Mouse (Mus musculus) layer of hippocampus, adult 8-10 months (tissue): ENCODE measurements around the gene Nrbp1. TPM values are rescaled to one million over a fixed set of nuclear protein-coding genes. Genes with fewer than 3 reads are reported as not detected.
A peak's percentile ranks its signal among the peaks of the same experiment; 100 is the strongest.
"Not testable (repeated sequence)": the region's sequence is repeated elsewhere in the genome, so short reads cannot be mapped to it uniquely, and the experiment has no call there.

Experiments used
- DNase-seq, 2 experiments: peaks; one replicate each; pipeline ENCODE4 v3.0.0; 2022; ENCODE audit warnings: low spot score in 2 of 2
- total RNA-seq, 4 experiments: library from RNA; stranded (reverse); gene quantifications; 2 replicates each; pipeline ENCODE4 v1.2.4; 2022

Nrbp1 gene
- total RNA-seq, 4 experiments from 2014 or later = 88.0 to 94.1 (median 90.9) TPM

DNA sequence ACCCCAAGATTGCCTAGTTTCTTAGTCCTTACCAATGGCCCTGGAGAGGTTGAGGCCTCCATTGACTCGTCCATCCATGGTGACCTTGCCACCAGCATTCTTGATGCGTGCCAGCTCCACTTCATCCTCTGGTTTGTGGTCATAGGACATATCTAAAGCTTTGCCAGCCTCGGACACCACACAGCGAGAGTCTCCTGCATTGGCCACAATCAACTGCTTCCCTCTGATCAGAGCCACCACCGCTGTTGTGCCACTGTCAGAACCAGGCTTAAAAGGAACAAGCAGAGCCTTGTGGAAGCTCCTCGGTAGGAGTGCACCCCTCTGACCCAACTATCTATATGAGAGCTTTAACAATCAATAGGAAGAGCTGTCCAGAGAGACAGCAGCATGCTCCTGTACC lies 36.2 kb upstream of the Nrbp1 start:
- no peak for DNase-seq

DNA sequence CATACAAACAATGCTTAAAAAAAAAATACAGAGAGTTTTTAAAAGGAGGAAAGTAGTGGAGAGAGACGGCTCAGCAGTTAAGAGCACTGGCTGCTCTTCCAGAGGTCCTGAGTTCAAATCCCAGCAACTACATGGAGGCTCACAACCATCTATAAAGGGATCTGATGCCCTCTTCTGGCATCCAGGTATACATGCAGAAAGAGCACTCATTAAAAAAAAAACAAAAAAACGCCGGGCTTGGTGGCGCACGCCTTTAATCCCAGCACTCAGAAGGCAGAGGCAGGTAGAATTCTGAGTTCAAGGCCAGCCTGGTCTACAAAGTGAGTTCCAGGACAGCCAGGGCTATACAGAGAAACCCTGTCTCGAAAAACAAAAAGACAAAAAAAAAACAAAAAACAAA lies 24.1 kb upstream of the Nrbp1 start:
- not testable (repeated sequence) for DNase-seq

DNA sequence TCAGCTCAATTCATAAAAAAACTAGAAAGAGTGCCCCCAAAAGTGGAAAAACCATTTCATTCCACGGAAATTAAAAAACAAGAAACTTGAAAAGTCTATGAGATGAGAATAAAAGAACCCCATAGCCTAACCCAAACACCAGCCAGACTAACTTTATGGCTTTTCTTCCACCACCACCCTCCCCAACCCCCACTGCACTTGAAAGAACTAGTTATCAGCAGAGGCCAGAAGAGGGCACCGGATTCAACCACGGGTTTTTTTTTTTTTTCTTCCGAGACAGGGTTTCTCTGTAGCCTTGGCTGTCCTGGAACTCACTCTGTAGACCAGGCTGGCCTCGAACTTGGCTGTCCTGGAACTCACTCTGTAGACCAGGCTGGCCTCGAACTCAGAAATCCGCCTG lies 22.4 kb upstream of the Nrbp1 start:
- DNase-seq = no peak

DNA sequence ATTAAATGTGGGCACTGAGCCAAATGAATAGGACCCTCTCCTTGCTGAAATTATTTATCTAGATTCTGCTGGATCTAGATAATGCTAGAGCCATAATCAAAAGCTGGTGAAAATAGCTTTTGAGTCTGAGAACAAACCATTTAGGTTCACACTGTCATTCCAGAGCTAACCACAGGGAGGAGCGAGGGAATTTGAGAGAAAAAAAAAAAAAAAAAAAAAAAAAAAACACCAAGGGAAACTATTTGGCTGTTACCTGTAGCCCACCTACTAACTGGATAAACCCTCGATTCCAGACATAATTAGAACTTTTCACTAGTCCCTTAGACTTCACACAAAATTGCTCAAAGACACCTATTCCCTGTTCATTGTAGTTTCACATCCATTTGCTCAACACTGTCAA lies 21.6 kb upstream of the Nrbp1 start:
- DNase-seq = no peak

DNA sequence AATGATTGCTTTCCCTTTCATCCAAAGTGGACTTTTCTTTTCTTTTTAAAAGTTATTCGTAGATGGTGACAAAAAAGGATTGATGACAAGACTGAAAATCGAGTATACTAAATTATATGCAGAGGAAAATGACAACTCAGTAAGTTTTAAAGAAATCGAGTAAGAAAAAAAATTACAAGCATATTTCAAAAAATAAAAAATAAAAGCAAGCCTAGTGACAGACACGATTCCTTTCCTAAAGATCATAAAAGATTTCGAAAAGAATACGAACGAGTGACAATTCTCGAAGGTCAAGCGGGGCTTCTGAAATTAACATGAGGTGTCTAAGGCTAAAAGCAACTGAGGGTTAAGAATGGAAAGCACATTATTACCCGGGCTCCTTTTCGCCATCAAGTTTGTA lies 21.2 kb upstream of the Nrbp1 start:
- no peak for DNase-seq

DNA sequence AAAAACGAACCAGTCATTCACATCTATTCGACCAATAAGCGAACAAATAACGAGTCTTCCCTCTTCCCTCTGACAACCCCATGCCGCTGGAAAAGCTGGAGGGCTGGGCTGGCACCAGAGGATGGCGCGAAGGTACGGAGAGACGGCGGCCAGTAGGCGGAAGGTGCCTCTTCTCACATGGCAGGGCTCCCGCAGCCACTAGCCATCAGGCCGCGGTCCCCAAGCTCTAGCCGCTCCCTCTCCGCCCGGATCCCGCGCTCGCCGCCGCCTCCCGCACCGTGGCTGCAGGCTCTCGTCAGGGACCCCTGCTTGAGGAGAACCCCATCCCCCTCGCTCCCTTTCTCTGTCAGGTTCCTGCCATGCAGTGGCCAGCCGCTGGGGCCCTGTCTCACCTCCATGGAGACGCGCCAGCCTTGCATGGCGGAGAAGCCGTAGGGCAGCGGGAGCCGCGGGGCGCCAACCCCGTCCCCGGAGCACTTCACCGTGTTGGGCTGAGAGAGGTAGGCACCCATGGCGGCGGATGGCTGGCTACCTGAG lies 20.7 kb upstream of the Nrbp1 start:
- peak in 1 of 2 experiments; percentile 38 for DNase-seq

DNA sequence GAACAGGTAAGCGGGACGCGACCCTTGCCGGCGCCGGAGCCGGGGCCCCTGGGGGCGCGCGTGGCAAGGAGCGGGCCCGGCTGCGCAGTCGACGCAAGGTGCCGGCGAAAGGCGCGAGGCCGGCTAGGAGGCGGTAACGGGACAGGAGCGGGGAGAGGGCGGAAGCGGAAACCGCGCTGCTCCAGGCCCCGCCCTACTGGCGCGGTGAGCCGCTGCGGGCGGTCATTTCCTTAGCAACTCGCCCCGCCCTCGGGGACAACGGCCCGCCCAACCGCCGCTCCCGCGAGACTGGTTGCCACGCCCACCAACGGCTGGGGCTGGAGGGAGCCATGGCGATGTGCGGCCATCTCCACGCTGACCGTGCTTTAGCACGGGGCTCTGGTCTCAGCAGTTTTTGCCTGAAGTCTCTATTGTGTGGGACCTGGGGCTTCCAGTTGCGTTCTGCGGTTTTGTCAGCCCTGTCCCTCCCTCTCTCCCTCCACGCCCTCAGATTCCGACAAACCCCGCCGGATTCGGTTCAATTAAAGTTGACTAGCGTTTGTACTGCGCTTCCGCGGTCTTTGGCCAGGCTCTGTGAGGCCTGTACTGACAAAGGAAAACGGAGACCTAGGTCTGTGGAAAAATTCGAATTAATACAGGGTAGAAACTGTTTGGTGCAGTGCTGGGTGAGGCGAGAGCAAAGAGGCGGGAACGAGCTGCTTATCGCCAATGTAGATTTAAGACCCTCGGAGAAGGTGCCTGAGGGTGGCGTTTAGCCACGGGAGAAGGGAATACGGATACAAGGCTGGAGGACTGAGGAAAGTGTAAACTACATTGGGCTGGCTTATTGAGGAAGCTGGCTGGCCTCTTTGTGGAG lies 20.0 kb upstream of the Nrbp1 start, which contains the start of gene Ppm1g:
TSS of gene Ppm1g (minus strand) at position 240 of the 856 bp plus-strand sequence.
- peak; percentile 91 to 95 for DNase-seq

DNA sequence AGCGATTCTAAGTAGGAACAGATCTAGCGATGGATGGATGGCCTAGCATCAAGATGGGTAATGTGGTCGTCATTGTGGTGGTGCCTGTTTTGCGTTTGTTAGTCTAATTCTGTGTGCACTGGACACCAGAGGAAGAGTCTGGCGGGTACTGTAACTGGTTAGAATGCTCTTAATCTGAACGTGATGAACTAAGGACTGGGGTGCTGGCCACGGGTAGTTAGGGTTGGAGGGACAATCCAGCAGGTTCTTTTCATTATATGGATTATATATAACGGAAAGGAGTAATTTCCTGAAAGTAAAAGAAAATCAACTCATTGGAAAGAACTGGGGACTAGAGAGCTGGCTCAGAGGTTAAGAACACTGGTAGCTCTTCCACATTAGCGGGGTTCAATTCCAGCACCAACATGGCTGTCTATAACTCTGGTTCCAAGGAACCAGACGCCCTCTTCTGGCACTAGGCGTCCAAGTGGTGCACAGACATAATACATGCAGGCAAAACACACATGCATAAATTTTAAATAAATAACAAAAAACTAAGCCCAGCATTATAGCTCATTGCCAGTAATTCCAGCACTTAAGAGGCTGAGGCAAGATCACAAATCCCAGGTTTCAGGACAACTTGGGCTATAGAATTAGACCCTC lies 19.2 kb upstream of the Nrbp1 start:
- DNase-seq = peak in 1 of 2 experiments; percentile 26

DNA sequence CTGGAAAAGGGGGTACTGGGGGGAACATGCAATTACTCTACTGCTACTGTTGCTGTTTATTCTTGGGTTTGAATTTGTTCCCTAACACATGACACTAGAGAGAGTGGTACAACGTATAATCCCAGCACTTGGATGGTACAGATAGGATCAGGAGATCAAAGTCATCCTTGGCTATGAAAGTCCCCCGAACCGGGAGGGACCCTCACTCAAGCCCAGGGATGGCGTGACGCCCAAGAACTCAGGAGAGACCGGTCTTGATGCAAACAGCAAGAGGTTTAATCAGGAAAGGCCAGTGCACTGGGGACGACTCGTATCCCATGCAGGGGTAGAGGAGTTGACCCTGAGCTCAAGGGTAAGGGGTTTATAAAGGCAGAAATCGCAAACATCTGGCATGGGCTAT lies 18.0 kb upstream of the Nrbp1 start:
- no peak for DNase-seq

DNA sequence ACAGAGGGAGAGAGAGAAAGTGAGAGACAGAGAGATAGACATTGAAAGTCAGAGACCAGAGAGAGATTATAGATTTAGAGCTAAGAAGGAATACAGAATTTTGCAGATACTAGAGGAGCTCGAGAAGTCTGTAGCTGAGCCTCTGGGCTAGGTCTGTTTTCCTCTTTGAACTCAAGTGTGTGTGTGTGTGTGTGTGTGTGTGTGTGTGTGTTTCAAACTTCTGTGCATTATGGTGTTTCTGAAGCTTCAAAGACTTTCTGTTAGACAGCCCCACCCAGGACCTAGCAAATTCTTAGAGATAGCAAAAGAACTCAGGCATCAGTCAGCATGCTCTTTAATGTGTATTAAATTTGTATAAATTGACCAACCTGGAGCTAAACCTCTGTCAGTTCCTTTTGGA lies 14.0 kb upstream of the Nrbp1 start:
- no peak for DNase-seq

DNA sequence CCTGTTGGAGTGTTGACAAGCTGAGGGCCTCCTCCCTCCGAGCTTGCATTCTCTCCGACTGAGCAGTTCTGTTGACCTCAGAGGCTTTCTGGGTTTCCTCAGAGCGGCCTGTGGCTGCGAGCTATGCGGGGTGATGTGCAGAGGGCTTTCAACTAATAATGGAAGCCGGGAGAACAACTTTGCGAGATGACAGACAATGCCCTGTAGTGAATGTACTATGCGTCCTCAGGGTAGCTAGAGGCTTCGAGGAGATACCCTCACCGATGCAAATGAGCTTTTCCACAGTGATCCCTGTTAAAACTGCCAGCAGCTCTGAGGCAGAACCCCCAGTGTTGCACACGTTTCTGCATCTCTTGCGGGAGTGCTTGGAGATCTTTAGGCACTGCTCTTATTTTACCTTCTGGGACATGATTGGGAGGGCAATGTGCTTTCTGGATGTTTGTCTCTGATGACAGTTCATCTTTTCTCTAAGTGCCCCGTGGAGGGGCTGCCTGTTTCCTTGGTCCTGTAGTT lies 914 bp downstream of the Nrbp1 start:
- no peak for DNase-seq

DNA sequence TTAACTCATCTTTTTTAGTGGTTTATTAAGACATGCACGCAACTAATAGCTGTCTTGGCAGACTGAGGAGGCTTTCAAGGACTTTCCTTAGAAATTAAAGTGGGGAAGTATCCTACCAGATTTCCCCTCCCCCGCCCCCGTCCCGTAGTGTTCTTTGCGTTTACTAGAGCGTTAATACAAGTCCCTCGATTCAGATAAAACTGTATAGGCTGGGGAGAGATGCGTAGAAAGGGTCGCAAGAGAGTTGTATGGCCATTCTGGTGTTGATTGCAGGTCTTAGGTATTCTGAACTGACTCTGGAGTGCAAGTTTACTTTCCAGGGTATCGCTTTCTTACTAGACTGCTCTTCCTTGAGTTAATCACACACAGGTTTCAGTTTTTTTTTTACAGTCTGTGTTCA lies 1.5 kb downstream of the Nrbp1 start:
- DNase-seq = no peak

DNA sequence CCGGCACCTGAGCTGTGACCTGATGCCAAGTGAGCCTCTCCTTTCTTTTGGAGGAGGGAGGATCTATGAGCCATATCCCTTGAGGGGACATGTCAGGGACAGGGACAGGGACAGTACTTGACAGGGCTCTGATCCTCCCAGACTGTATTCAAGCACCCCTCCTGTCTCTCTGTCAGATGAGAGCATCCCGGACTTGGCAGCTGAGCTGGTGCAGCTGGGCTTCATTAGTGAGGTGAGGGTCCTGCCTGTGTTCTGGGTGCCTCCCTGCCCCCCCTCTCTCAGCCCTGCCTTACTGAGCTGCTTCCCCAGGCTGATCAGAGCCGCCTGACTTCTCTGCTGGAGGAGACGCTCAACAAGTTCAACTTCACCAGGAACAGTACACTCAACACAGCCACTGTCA lies 10.1 kb downstream of the Nrbp1 start:
- no peak for DNase-seq

DNA sequence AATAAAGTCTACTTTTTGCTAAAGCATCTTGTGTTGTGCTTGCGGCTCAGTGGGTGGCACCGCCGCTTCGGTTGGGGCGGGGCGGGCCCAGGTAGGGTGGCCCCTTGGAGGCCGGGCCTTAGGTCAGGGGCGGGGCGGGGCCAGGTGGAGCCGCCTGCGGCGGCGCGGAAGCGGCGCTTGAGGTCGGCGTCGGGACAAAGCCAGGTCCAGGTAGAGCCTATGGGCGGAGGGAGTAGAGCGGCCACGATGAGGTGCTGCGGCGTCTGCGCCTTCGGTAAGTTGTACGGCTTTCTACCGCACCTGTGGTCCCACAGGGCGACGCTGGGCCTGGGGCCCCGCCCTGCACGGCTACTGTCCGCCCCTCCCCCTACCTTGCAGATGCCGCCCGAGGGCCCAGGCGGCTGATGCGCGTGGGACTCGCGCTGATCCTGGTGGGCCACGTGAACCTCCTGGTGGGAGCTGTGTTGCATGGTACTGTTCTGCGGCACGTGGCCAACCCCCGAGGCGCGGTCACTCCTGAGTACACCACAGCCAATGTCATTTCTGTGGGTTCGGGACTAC lies 11.0 kb downstream of the Nrbp1 start, which contains the start of gene Krtcap3:
TSS of gene Krtcap3 (plus strand) at position 151 of the 561 bp plus-strand sequence.
- DNase-seq = no peak

DNA sequence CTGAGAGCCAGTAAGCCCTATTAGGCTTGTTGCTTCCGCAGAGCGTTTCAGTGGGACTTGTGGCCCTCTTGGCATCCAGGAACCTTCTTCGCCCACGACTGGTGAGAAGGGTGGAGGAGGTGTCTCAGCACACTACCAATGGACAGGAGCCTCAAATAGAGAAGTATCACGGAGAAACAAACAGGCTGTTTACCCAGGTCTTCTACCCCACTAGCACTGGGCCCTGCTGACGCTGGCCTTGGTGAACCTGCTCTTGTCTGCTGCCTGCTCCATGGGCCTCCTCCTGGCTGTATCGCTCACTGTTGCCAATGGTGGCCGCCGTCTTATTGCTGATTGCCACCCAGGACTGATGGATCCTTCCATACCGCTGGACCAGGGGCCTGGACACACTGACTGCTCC lies 11.5 kb downstream of the Nrbp1 start:
- no peak for DNase-seq

DNA sequence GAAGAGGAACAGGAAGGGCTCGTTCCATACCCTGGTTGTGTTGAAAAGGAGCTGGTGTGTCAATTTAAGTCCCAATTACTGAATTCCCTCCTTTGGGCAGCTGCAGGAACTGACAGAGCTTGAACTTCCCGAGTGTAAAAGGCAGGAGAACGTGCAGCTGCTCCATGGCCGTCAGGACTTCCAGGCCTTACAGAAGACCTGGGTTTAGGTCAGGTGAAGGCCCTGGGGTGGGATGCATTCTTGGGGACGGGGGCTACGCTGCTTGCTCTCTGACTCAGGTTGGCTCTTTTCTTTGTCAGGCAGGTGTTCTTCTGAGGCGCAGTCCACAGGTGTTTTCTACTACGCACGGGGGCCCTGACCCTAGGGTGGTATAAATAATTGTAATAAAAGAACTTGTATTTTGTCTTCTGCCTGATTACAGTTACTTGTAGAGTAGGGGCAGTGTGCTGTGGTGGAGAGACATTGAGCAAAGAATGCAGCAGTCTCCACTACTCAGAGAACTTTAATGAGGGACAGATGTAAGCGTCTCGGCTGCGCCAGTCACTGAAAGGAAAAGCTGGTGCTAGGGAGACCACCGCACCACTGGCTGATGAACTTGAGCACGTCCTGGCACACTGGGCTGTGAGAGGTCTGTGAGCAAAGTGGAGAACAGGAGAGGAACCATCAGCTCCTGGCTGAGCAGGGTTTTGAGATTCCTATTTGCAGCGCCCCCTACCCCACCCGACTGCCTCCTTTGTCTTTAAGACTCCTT lies 12.3 kb downstream of the Nrbp1 start:
- no peak for DNase-seq

DNA sequence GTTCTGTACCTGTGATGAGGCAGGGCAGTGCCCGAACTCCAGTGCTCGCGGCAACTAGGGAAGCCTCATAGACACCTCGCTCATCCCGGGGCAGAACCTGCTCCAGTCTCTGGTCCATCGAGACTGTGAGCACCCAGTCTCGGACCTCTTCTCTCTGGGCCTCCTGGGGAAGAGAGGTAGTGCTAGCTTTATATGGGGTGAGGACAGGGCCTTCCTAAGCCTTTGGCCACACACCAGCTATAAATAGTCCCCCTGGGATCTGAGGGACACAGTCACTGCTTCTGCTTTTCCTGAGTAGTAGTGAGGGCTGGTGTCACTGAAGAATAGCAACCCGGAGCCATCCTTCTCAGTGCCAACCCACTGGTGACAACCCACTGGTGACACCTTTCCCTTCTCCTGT lies 13.1 kb downstream of the Nrbp1 start:
- DNase-seq = no peak

DNA sequence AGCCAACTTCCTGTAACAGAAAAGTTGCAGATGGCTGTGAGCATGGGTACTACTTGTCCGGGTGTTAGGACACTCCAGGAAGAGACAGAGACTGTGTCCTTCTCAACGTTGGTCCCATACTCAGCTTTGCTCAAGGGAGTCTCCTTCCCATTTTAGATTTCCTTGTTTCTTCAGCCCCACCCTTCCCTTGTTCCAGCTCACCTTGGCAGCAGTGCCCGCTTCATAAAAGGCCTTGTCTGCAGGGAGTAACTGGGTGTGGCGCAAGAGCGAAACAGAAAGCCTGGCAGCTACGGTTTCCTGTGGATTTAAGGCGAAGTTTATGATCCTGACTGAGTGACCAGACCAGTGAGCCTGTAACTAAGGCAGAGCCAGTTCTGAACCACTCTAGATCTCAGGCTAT lies 13.8 kb downstream of the Nrbp1 start:
- no peak for DNase-seq

DNA sequence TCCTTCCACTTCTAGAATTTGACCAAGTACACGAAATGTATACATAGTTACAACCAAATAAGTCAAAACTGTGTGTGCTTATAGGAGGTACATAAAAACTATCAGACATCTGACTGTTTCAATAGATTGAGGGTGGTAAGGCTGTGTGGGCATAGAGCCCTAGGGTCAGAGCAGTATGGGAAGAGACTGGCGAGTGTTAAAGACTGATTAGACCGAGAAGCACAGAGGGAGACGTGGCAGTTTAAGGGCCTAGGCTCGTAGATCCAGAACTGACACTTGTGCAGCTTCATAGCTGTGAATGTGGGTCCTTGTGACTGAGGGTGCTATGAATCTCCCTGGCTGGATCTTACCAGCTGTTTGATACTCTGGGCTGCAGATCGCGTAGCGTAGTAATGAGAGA lies 14.2 kb downstream of the Nrbp1 start:
- DNase-seq = no peak

DNA sequence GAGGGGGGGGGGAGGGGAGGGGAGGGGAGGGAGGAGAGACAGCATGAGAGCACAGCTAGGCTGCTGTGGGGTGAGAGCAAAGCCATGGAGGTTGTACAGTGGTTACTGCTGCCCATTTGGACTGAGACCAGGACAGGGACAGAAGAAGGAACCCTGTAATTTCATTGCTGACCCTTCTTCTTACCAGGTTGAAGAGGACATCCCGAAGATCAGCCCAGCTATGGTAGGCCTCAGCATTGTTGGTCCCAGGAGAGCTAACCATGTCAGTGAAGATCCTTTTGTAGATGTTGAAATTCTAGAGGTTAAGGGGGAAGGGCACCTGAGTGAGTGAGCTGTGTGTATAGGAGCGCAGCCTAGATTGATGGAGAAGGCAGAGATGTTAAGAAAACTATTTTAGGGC lies 14.7 kb downstream of the Nrbp1 start:
- no peak for DNase-seq

DNA sequence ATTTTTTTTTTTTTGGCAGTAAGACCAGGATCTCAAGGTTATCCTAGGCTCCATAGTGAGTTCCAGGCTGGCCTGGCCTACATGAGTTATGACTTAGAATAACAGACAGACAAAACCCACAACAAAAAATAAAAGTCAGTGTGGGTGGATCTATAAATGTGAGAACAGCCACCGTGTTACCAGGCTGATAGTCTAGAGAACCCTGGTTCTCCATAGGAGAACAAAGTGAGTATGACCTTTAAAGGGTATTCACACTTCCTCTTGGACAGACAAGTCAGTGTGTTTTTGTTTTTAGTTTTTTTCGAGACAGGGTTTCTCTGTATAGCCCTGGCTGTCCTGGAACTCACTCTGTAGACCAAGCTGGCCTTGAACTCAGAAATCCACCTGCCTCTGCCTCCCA lies 15.3 kb downstream of the Nrbp1 start:
- DNase-seq = no peak
